Mouse (Mus musculus) stomach, postnatal 0 days (tissue): ENCODE measurements around the gene Cpsf4l. TPM values are rescaled to one million over a fixed set of nuclear protein-coding genes. Genes with fewer than 3 reads are reported as not detected.

Source experiments
- ATAC-seq: fragments of 200-750 bp; cut with Nextera tagmentation; 2 replicates; pipeline ENCODE4 v1.8.0; 2017; ENCODE audit not compliant: low FRiP score, low TSS enrichment
- DNase-seq: peaks from one replicate; pipeline ENCODE4 v3.0.0-alpha.2; 2016; ENCODE audit warnings: low spot score
- H3K27ac ChIP-seq: fragments of 300-500 bp; sonication (generic); replicated peaks from 2 replicates; pipeline ENCODE4 v1.5.1; 2014; ENCODE audit warnings: mild to moderate bottlenecking, control low read depth
- H3K27me3 ChIP-seq: fragments of 300-500 bp; sonication (generic); 2 replicates; pipeline ENCODE4 v1.6.1; 2014; ENCODE audit warnings: low read length; ENCODE audit not compliant: control insufficient read depth, insufficient read depth
- H3K36me3 ChIP-seq: fragments of 300-500 bp; sonication (generic); 2 replicates; pipeline ENCODE4 v1.6.1; 2014; ENCODE audit warnings: low read length, mixed read lengths; ENCODE audit not compliant: control insufficient read depth, insufficient read depth
- H3K4me1 ChIP-seq: fragments of 300-500 bp; sonication (generic); replicated peaks from 2 replicates; pipeline ENCODE4 v1.6.1; 2014; ENCODE audit warnings: antibody characterized with exemption; ENCODE audit not compliant: control insufficient read depth, insufficient read depth
- H3K4me2 ChIP-seq: fragments of 300-500 bp; sonication (generic); replicated peaks from 2 replicates; pipeline ENCODE4 v1.6.1; 2014; ENCODE audit warnings: low read depth, mild to moderate bottlenecking, control low read depth, moderate library complexity
- H3K4me3 ChIP-seq: fragments of 300-500 bp; sonication (generic); 2 replicates; pipeline ENCODE4 v1.5.1; 2014; ENCODE audit warnings: low read depth, low read length, control low read depth
- H3K9ac ChIP-seq: fragments of 300-500 bp; sonication (generic); 2 replicates; pipeline ENCODE4 v1.6.1; 2014; ENCODE audit warnings: mild to moderate bottlenecking, low read length, control low read depth, mixed read lengths
- H3K9me3 ChIP-seq: fragments of 300-500 bp; sonication (generic); 2 replicates; pipeline ENCODE4 v1.6.1; 2016; ENCODE audit warnings: low read length; ENCODE audit not compliant: control insufficient read depth
- CTCF ChIP-seq: IDR thresholded peaks from 2 replicates; pipeline ENCODE4 v1.5.1; 2016; ENCODE audit warnings: antibody characterized with exemption, low read depth, mild to moderate bottlenecking, moderate library complexity
- EP300 ChIP-seq: optimal IDR thresholded peaks from 2 replicates; pipeline ENCODE3; 2016; ENCODE audit warnings: antibody characterized with exemption
- WGBS: fragments of 180-500 bp; shearing (Covaris S2); extraction: QIAGEN DNeasy Blood & Tissue Kit; methylation state at CpG from one replicate; pipeline ENCODE4 v1.1.7; 2014; 5-methylcytosine and 5-hydroxymethylcytosine counted together
- polyA plus RNA-seq: library from polyadenylated mRNA; unstranded; fragments of >200 nt; fragmentation: Nextera tagmentation; extraction: Ambion mirVana; gene quantifications from 2 replicates; pipeline ENCODE4 v1.2.1, GENCODE M21; 2015

The Cpsf4l gene
- polyA plus RNA-seq, 1 experiment from 2014 or later, result 0.19 TPM

- no peak for TF ChIP-seq EP300
- TF ChIP-seq CTCF, result no peak; the same call in 1 of the 2 replicates
- DNase-seq (no peak), ATAC-seq (peak; percentile 58)
- Histone ChIP-seq H3K27me3 (no peaks in the 10 kb centered on the region), H3K4me2 (peak overlapping the region; percentile 88), H3K9ac (peak overlapping the region; percentile 92), H3K9me3 (no peaks in the 10 kb centered on the region), H3K4me3 (peak overlapping the region; percentile 95), H3K27ac (peak overlapping the region; percentile 97), H3K4me1 (peaks cover 3% of the 10 kb centered on the region; the same call in 1 of the 2 replicates), H3K36me3 (peaks cover under 1% of the 10 kb centered on the region; the same call in 1 of the 2 replicates)
- WGBS, result 0% methylated on average over 25 of the region's 38 CpGs
Measured at GRCm38 (mm10) chr11:113683627-113683956, 26.2 kb downstream of the Cpsf4l start.

GRCm38 (mm10) chr11:113682897-113683626, 26.8 kb downstream of the Cpsf4l start:
- peak; percentile 58 for DNase-seq
- peak overlapping the region; percentile 97 for H3K27ac ChIP-seq
- peak overlapping the region; percentile 92 for H3K9ac ChIP-seq
- H3K4me1 ChIP-seq, result peaks cover 3% of the 10 kb centered on the region; the same call in 1 of the 2 replicates
- TF ChIP-seq CTCF (no peak), EP300 (no peak)
- peak overlapping the region; percentile 88 for H3K4me2 ChIP-seq
- peak; percentile 43 for ATAC-seq
- peak overlapping the region; percentile 95 for H3K4me3 ChIP-seq
- no peaks in the 10 kb centered on the region for H3K36me3 ChIP-seq
- H3K9me3 ChIP-seq, result no peaks in the 10 kb centered on the region
- no peaks in the 10 kb centered on the region for H3K27me3 ChIP-seq
- WGBS, result 1% methylated on average over 36 of the region's 38 CpGs

- no peak overlapping the region for H3K27ac ChIP-seq
- no peaks in the 10 kb centered on the region for H3K27me3 ChIP-seq
- no peak overlapping the region for H3K9ac ChIP-seq
- DNase-seq (no peak), ATAC-seq (no peak)
- H3K9me3 ChIP-seq, result no peaks in the 10 kb centered on the region
- TF ChIP-seq CTCF (no peak), EP300 (no peak)
- no peak overlapping the region for H3K4me3 ChIP-seq
- H3K4me2 ChIP-seq, result peak overlapping the region; percentile 88; the same call in 1 of the 2 replicates
- H3K4me1 ChIP-seq, result peaks cover 3% of the 10 kb centered on the region; the same call in 1 of the 2 replicates
- H3K36me3 ChIP-seq, result no peaks in the 10 kb centered on the region
Measured at GRCm38 (mm10) chr11:113681979-113682378, 27.8 kb downstream of the Cpsf4l start.

GRCm38 (mm10) chr11:113680954-113681353, 28.9 kb downstream of the Cpsf4l start:
- Histone ChIP-seq H3K36me3 (peaks cover 6% of the 10 kb centered on the region), H3K9ac (no peak overlapping the region), H3K4me2 (no peak overlapping the region), H3K4me3 (no peak overlapping the region), H3K4me1 (peaks cover 3% of the 10 kb centered on the region; the same call in 1 of the 2 replicates), H3K9me3 (no peaks in the 10 kb centered on the region), H3K27ac (no peak overlapping the region), H3K27me3 (no peaks in the 10 kb centered on the region)
- DNase-seq, result no peak
- ATAC-seq, result no peak
- TF ChIP-seq EP300, result no peak
- no peak for TF ChIP-seq CTCF
- WGBS, result 84% methylated on average over 2 of the region's 2 CpGs

- H3K4me1 ChIP-seq, result no peaks in the 10 kb centered on the region; the same call in 1 of the 2 replicates
- no peaks in the 10 kb centered on the region for H3K27me3 ChIP-seq
- H3K4me2 ChIP-seq, result no peak overlapping the region
- H3K9me3 ChIP-seq, result no peaks in the 10 kb centered on the region
- H3K9ac ChIP-seq, result no peak overlapping the region
- WGBS, result 65% methylated on average over 8 of the region's 8 CpGs
- ATAC-seq (no peak), DNase-seq (no peak)
- peaks cover 9% of the 10 kb centered on the region for H3K36me3 ChIP-seq
- no peak overlapping the region for H3K4me3 ChIP-seq
- TF ChIP-seq EP300 (no peak), CTCF (peak; percentile 39)
- H3K27ac ChIP-seq, result peak overlapping the region; percentile 56
Measured at GRCm38 (mm10) chr11:113678373-113678772, 31.4 kb downstream of the Cpsf4l start.

GRCm38 (mm10) chr11:113677378-113677777, 32.4 kb downstream of the Cpsf4l start:
- Histone ChIP-seq H3K4me2 (no peak overlapping the region), H3K36me3 (peaks cover 9% of the 10 kb centered on the region), H3K9me3 (no peaks in the 10 kb centered on the region), H3K4me1 (no peaks in the 10 kb centered on the region; the same call in 1 of the 2 replicates), H3K27me3 (no peaks in the 10 kb centered on the region), H3K27ac (no peak overlapping the region), H3K9ac (no peak overlapping the region), H3K4me3 (no peak overlapping the region)
- no peak for TF ChIP-seq EP300
- no peak for TF ChIP-seq CTCF
- ATAC-seq, result no peak
- DNase-seq, result no peak
- WGBS, result 97% methylated on average over 2 of the region's 2 CpGs
